Mouse (Mus musculus) midbrain, embryonic 14.5 days (tissue): ENCODE measurements around the gene Col17a1. TPM values are rescaled to one million over a fixed set of nuclear protein-coding genes. Genes with fewer than 3 reads are reported as not detected.

Experiments
- ATAC-seq: fragments of 200-750 bp; cut with Nextera tagmentation; 2 replicates; pipeline ENCODE4 v1.8.0; 2017; ENCODE audit warnings: moderate number of reproducible peaks, moderate library complexity; ENCODE audit not compliant: low FRiP score, low TSS enrichment
- DNase-seq: peaks from one replicate; pipeline ENCODE4 v3.0.0-alpha.2; 2015
- H3K27ac ChIP-seq: fragments of 300-500 bp; sonication (generic); replicated peaks from 2 replicates; pipeline ENCODE4 v1.5.1; 2014; ENCODE audit warnings: mild to moderate bottlenecking, low read depth, low read length, moderate library complexity
- H3K27me3 ChIP-seq: fragments of 300-500 bp; sonication (generic); 2 replicates; pipeline ENCODE4 v1.6.1; 2014; ENCODE audit warnings: low read length, control low read depth, mixed read lengths; ENCODE audit not compliant: control insufficient read depth, insufficient read depth
- H3K36me3 ChIP-seq: fragments of 300-500 bp; sonication (generic); 2 replicates; pipeline ENCODE4 v1.6.1; 2014; ENCODE audit warnings: low read length, control low read depth; ENCODE audit not compliant: control insufficient read depth, insufficient read depth
- H3K4me1 ChIP-seq: fragments of 300-500 bp; sonication (generic); 2 replicates; pipeline ENCODE4 v1.6.1; 2014; ENCODE audit warnings: mild to moderate bottlenecking, antibody characterized with exemption, low read length, control low read depth; ENCODE audit not compliant: control insufficient read depth, insufficient read depth
- H3K4me2 ChIP-seq: fragments of 300-500 bp; sonication (generic); 2 replicates; pipeline ENCODE4 v1.6.1; 2014; ENCODE audit warnings: mild to moderate bottlenecking, low read length, moderate library complexity
- H3K4me3 ChIP-seq: fragments of 300-500 bp; sonication (generic); replicated peaks from 2 replicates; pipeline ENCODE4 v1.5.1; 2014; ENCODE audit warnings: low read depth, low read length
- H3K9ac ChIP-seq: fragments of 300-500 bp; sonication (generic); replicated peaks from 2 replicates; pipeline ENCODE4 v1.6.1; 2014; ENCODE audit warnings: mild to moderate bottlenecking, low read length, moderate library complexity
- H3K9me3 ChIP-seq: fragments of 300-500 bp; sonication (generic); 2 replicates; pipeline ENCODE4 v1.6.1; 2016; ENCODE audit warnings: low read length, control low read depth, mixed read lengths; ENCODE audit not compliant: control insufficient read depth
- WGBS: fragments of 180-500 bp; shearing (Covaris S2); extraction: QIAGEN DNeasy Blood & Tissue Kit; methylation state at CpG from one replicate; pipeline ENCODE4 v1.1.7; 2014; 5-methylcytosine and 5-hydroxymethylcytosine counted together
- polyA plus RNA-seq: library from polyadenylated mRNA; unstranded; fragments of >200 nt; fragmentation: Nextera tagmentation; extraction: Ambion mirVana; gene quantifications from 2 replicates; pipeline ENCODE4 v1.2.1, GENCODE M21; 2014

The Col17a1 gene
- polyA plus RNA-seq, 1 experiment from 2014 or later = 0.29 TPM

- DNase-seq (no peak), ATAC-seq (no peak)
- no peaks in the 10 kb centered on the region for H3K27me3 ChIP-seq
- no peak overlapping the region for H3K4me2 ChIP-seq
- no peaks in the 10 kb centered on the region for H3K36me3 ChIP-seq
- H3K27ac ChIP-seq = no peak overlapping the region
- H3K4me3 ChIP-seq = no peak overlapping the region
- H3K9me3 ChIP-seq = no peaks in the 10 kb centered on the region
- WGBS = 89% methylated on average over 9 of the region's 9 CpGs
- no peak overlapping the region for H3K9ac ChIP-seq
- no peaks in the 10 kb centered on the region for H3K4me1 ChIP-seq
Measured at GRCm38 (mm10) chr19:47713457-47713856, 21.6 kb upstream of the Col17a1 start.

DNA sequence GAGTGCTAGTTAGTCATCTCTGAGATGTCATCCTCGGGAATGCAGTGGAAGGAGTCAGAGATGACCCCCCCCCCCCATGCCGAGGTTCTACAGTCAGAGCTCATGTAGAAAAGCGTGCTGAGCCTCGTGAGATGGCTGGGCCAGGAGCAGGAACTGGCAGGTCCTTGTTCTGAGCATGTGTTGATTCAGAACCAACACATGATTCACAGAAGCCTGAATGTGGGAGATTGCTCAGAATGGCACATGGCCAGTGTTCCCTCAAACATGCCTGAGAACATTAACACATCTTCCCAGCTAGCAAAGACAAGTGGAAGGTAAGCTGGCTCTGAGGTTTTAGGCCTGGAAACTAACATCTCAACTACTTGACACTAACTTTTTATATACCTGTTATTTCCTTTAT lies 18.5 kb upstream of the Col17a1 start:
- Histone ChIP-seq H3K9me3 (no peaks in the 10 kb centered on the region), H3K36me3 (no peaks in the 10 kb centered on the region), H3K4me3 (no peak overlapping the region), H3K4me2 (no peak overlapping the region), H3K4me1 (no peaks in the 10 kb centered on the region), H3K9ac (no peak overlapping the region), H3K27me3 (no peaks in the 10 kb centered on the region), H3K27ac (no peak overlapping the region)
- DNase-seq = no peak
- 86% methylated on average over 4 of the region's 4 CpGs for WGBS
- no peak for ATAC-seq

GRCm38 (mm10) chr19:47705772-47706309 lies 13.9 kb upstream of the Col17a1 start:
- Histone ChIP-seq H3K4me3 (no peak overlapping the region), H3K4me2 (no peak overlapping the region), H3K9ac (no peak overlapping the region), H3K36me3 (no peaks in the 10 kb centered on the region), H3K9me3 (no peaks in the 10 kb centered on the region), H3K27ac (no peak overlapping the region), H3K4me1 (0 out of 2 replicates have a peak, but pooled peaks cover 2% of the 10 kb centered on the region), H3K27me3 (no peaks in the 10 kb centered on the region)
- no peak for DNase-seq
- WGBS = 92% methylated on average over 8 of the region's 8 CpGs
- ATAC-seq = no peak

DNA sequence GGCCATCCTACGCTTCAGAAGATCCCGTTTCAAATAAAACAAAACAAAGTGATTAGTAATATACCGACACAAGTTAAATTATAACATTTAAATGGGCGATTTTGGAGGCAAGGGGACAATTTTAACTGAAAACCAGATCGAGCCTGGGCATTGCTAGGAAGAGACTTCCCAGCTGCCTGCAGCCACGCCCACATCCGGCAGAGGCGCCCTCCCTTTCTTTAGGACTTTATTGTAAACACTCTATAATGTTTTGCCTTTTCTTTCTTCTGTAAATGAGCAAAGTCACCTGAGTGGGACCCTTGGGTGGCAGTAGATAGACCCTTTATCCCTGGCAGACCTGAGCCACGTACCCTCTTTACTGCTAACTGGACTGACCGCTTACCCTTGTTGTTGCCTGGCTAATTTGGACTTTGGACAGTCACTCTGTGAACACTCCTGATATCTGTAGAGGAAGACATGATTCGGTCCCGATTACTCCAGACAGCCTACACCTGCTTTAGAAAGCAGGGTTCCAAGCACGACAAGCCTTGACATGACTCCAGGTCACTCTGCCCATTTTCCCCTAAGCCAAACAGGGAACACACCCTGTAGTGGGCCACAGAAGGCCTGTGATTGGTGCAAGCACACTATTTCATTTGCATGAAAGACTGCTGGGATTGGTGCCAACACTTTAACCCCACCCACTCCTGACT lies 13.3 kb upstream of the Col17a1 start:
- ATAC-seq (no peak), DNase-seq (no peak)
- Histone ChIP-seq H3K27me3 (no peaks in the 10 kb centered on the region), H3K36me3 (no peaks in the 10 kb centered on the region), H3K4me3 (no peak overlapping the region), H3K4me2 (no peak overlapping the region), H3K9me3 (no peaks in the 10 kb centered on the region), H3K4me1 (0 out of 2 replicates have a peak, but pooled peaks cover 3% of the 10 kb centered on the region), H3K27ac (no peak overlapping the region), H3K9ac (no peak overlapping the region)
- 79% methylated on average over 13 of the region's 13 CpGs for WGBS

DNA sequence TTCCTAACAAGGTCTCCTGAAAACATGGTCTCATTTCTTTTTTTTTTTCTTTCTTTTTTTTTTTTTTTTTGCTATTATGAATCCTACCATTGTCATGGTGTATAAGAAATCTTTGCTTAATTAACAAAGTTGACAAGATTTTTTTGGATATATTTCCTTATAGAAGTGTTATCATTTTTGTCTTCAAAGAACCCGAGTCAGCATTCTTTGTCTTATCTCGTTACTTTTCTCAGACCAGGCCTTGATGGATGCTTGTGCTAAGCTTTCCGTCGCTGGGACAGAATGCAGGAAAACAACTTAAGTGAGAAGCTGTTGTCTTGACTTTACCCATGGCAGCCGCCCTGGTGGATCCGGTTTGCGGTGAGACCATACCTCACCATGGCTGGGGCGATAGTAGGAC lies 8.6 kb upstream of the Col17a1 start:
- Histone ChIP-seq H3K4me1 (0 out of 2 replicates have a peak, but pooled peaks cover 3% of the 10 kb centered on the region), H3K4me3 (no peak overlapping the region), H3K27ac (no peak overlapping the region), H3K9ac (no peak overlapping the region), H3K4me2 (no peak overlapping the region), H3K36me3 (no peaks in the 10 kb centered on the region), H3K27me3 (no peaks in the 10 kb centered on the region), H3K9me3 (no peaks in the 10 kb centered on the region)
- DNase-seq (no peak), ATAC-seq (no peak)
- 77% methylated on average over 8 of the region's 8 CpGs for WGBS

- WGBS = 84% methylated on average over 9 of the region's 9 CpGs
- no peaks in the 10 kb centered on the region for H3K9me3 ChIP-seq
- no peak overlapping the region for H3K9ac ChIP-seq
- H3K36me3 ChIP-seq = no peaks in the 10 kb centered on the region
- H3K4me1 ChIP-seq = 0 out of 2 replicates have a peak, but pooled peaks cover 3% of the 10 kb centered on the region
- no peaks in the 10 kb centered on the region for H3K27me3 ChIP-seq
- no peak overlapping the region for H3K4me3 ChIP-seq
- H3K27ac ChIP-seq = no peak overlapping the region
- H3K4me2 ChIP-seq = no peak overlapping the region
- no peak for ATAC-seq
- no peak for DNase-seq
Measured at GRCm38 (mm10) chr19:47699743-47700142, 7.8 kb upstream of the Col17a1 start.

DNA sequence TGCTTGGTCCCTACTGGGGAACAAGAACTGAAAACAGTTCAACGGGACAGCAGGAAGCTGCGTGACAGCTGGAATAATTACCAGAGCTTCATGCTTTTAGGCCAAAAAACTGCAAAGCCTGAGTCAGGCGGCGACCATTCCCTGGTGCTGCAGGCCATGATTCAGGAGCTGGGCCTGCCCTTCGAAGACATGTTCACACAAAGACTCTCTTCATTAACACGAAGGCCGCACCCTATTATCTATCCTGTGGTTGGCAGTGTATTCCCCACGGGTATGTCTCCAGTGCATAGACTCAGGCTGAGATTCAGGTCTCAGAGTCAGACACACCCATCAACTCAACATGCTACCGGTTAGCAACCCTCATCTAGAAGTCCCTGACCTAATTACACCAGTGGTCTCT lies 6.4 kb upstream of the Col17a1 start:
- H3K9me3 ChIP-seq = no peaks in the 10 kb centered on the region
- ATAC-seq (no peak), DNase-seq (no peak)
- H3K27ac ChIP-seq = no peak overlapping the region
- H3K27me3 ChIP-seq = no peaks in the 10 kb centered on the region
- H3K4me1 ChIP-seq = 0 out of 2 replicates have a peak, but pooled peaks cover 3% of the 10 kb centered on the region
- H3K4me2 ChIP-seq = no peak overlapping the region
- 88% methylated on average over 9 of the region's 9 CpGs for WGBS
- no peak overlapping the region for H3K4me3 ChIP-seq
- no peaks in the 10 kb centered on the region for H3K36me3 ChIP-seq
- no peak overlapping the region for H3K9ac ChIP-seq

- Histone ChIP-seq H3K27me3 (no peaks in the 10 kb centered on the region), H3K4me3 (no peak overlapping the region), H3K4me1 (0 out of 2 replicates have a peak, but pooled peaks cover 3% of the 10 kb centered on the region), H3K27ac (no peak overlapping the region), H3K9ac (no peak overlapping the region), H3K9me3 (no peaks in the 10 kb centered on the region), H3K4me2 (no peak overlapping the region), H3K36me3 (no peaks in the 10 kb centered on the region)
- DNase-seq (no peak), ATAC-seq (no peak)
- whole genome bisulfite sequencing = 73% methylated on average over 11 of the region's 11 CpGs
Measured at GRCm38 (mm10) chr19:47697067-47697466, 5.2 kb upstream of the Col17a1 start.

DNA sequence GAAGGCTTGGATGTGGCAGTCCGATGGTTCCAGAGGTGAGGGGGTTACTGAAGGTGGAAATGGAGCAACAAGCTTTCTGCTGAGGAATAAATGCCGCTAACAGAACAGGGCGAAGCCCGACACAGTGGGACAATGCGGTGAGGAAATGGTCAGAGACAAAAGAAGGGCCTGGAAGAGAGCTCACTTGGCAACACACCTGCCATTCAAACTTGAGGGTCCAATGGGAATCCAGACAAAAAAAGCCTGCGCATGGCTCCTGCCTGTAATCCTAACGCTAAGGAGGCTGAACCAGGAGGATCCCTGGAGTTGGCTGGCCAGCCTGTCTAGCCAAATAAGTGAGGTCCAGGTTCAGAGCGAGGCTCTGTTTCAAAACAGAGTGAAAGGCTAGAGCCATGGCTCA lies 4.5 kb upstream of the Col17a1 start:
- H3K4me1 ChIP-seq = 0 out of 2 replicates have a peak, but pooled peaks cover 3% of the 10 kb centered on the region
- no peak for DNase-seq
- no peaks in the 10 kb centered on the region for H3K36me3 ChIP-seq
- H3K9ac ChIP-seq = no peak overlapping the region
- 95% methylated on average over 8 of the region's 8 CpGs for WGBS
- no peak for ATAC-seq
- H3K4me3 ChIP-seq = no peak overlapping the region
- H3K4me2 ChIP-seq = no peak overlapping the region
- H3K27ac ChIP-seq = no peak overlapping the region
- no peaks in the 10 kb centered on the region for H3K9me3 ChIP-seq
- H3K27me3 ChIP-seq = no peaks in the 10 kb centered on the region
